Mouse (Mus musculus): ENCODE measurements around the gene Tmem186. TPM values are rescaled to one million over a fixed set of nuclear protein-coding genes. Genes with fewer than 3 reads are reported as not detected.

Tmem186 gene
- polyA plus RNA-seq, 1 experiment from 2014 or later, result 8.9 TPM

- Histone ChIP-seq H3K27me3 (ENCODE audit: control insufficient read depth, insufficient read depth, low read depth, low read length) (no peaks in the 10 kb centered on the region), H3K4me1 (ENCODE audit: control insufficient read depth, low read depth, low read length) (peaks cover 29% of the 10 kb centered on the region), H3K27ac (ENCODE audit: low read length) (peak overlapping the region; percentile 93), H3K36me3 (ENCODE audit: control insufficient read depth, insufficient read depth) (no peaks in the 10 kb centered on the region), H3K4me3 (ENCODE audit: low read depth, low read length) (peak overlapping the region; percentile 26), H3K9me3 (replicated peaks; ENCODE audit: control insufficient read depth, low read length) (no peaks in the 10 kb centered on the region), H3K4me2 (ENCODE audit: low read depth, low read length) (peak overlapping the region; percentile 60), H3K9ac (ENCODE audit: low read depth, low read length) (peak overlapping the region; percentile 53)
- WGBS (ENCODE audit: insufficient replicate concordance), result 37% methylated on average over 4 of the region's 4 CpGs
- peak; percentile 65 for ATAC-seq (ENCODE audit: low read depth)
These were observed 24.5 kb downstream of the Tmem186 start for GRCm38 (mm10) chr16:8613039-8613438.

- Histone ChIP-seq H3K27ac (ENCODE audit: low read length) (peak overlapping the region; percentile 93), H3K4me3 (ENCODE audit: low read depth, low read length) (peak overlapping the region; percentile 26)
These were observed 25.1 kb downstream of the Tmem186 start for GRCm38 (mm10) chr16:8612214-8613005.

DNA sequence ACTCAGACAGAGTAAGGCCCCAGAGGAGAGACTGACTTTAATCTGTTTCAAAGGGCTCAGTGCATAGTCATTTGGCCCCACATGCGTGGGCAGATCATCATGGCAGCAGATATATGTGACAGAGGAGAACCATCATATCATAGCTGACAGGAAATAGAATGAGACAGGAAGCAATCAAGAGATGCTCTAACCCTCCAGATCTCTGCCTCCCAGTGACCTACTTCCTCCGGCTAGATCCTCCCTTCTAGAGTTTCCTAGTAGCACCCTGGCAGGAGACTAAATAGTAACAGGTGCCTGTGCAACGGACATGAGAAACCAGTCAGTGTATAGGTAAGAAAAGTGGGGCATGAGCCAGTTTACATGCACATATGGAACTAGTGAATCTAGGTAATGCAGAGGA lies 27.1 kb downstream of the Tmem186 start:
- no peak for ATAC-seq (ENCODE audit: low read depth)
- Histone ChIP-seq H3K27me3 (ENCODE audit: control insufficient read depth, insufficient read depth, low read depth, low read length) (no peaks in the 10 kb centered on the region), H3K4me1 (ENCODE audit: control insufficient read depth, low read depth, low read length) (peaks cover 29% of the 10 kb centered on the region), H3K9ac (ENCODE audit: low read depth, low read length) (no peak overlapping the region), H3K4me2 (ENCODE audit: low read depth, low read length) (no peak overlapping the region), H3K4me3 (ENCODE audit: low read depth, low read length) (no peak overlapping the region), H3K9me3 (replicated peaks; ENCODE audit: control insufficient read depth, low read length) (no peaks in the 10 kb centered on the region), H3K27ac (ENCODE audit: low read length) (0 out of 2 replicates have a peak overlapping the region, but pooled peaks have one; percentile 16), H3K36me3 (ENCODE audit: control insufficient read depth, insufficient read depth) (no peaks in the 10 kb centered on the region)
- WGBS (ENCODE audit: insufficient replicate concordance), result 51% methylated on average over 3 of the region's 3 CpGs

More at GRCm38 (mm10) chr16:8612214-8613005, 25.1 kb downstream of the Tmem186 start:
- 49% methylated on average over 8 of the region's 8 CpGs for WGBS (ENCODE audit: insufficient replicate concordance)
- Histone ChIP-seq H3K27me3 (ENCODE audit: control insufficient read depth, insufficient read depth, low read depth, low read length) (no peaks in the 10 kb centered on the region), H3K4me1 (ENCODE audit: control insufficient read depth, low read depth, low read length) (peaks cover 29% of the 10 kb centered on the region), H3K36me3 (ENCODE audit: control insufficient read depth, insufficient read depth) (no peaks in the 10 kb centered on the region), H3K9me3 (replicated peaks; ENCODE audit: control insufficient read depth, low read length) (no peaks in the 10 kb centered on the region), H3K9ac (ENCODE audit: low read depth, low read length) (peak overlapping the region; percentile 53), H3K4me2 (ENCODE audit: low read depth, low read length) (peak overlapping the region; percentile 60)
- ATAC-seq (ENCODE audit: low read depth), result peak; percentile 99

DNA sequence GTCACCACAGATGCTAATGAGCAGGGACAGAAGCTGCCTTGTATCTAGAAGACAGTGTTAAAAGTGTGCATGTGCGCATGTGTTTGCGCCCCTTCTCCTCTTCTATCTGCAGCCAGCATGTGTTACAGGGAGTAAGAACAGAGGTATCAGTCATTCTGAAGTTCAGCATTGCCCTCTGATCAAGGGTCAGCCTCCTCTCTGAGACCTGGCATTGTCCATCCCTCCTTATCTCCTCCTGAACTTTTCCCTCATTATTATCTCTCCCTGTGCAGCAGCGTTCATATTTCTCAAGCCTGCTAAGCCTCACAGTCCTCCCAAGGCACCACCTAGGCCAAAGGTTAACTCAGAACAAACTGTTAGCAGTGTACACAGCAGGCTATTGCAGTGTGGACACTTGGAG lies 33.7 kb downstream of the Tmem186 start:
- H3K4me3 ChIP-seq (ENCODE audit: low read depth, low read length), result no peak overlapping the region
- 28% methylated on average over 3 of the region's 3 CpGs for WGBS (ENCODE audit: insufficient replicate concordance)
- H3K27ac ChIP-seq (ENCODE audit: low read length), result peak overlapping the region; percentile 47
- ATAC-seq (ENCODE audit: low read depth), result peak; percentile 94
- peaks cover 12% of the 10 kb centered on the region for H3K4me1 ChIP-seq (ENCODE audit: control insufficient read depth, low read depth, low read length)
- no peak overlapping the region for H3K4me2 ChIP-seq (ENCODE audit: low read depth, low read length)
- H3K27me3 ChIP-seq (ENCODE audit: control insufficient read depth, insufficient read depth, low read depth, low read length), result no peaks in the 10 kb centered on the region
- no peaks in the 10 kb centered on the region for H3K9me3 ChIP-seq (replicated peaks; ENCODE audit: control insufficient read depth, low read length)
- H3K9ac ChIP-seq (ENCODE audit: low read depth, low read length), result no peak overlapping the region
- H3K36me3 ChIP-seq (ENCODE audit: control insufficient read depth, insufficient read depth), result no peaks in the 10 kb centered on the region

GRCm38 (mm10) chr16:8597516-8597915 lies 40.0 kb downstream of the Tmem186 start:
- no peak for ATAC-seq (ENCODE audit: low read depth)
- Histone ChIP-seq H3K4me1 (ENCODE audit: control insufficient read depth, low read depth, low read length) (no peaks in the 10 kb centered on the region), H3K27ac (ENCODE audit: low read length) (no peak overlapping the region), H3K36me3 (ENCODE audit: control insufficient read depth, insufficient read depth) (no peaks in the 10 kb centered on the region), H3K27me3 (ENCODE audit: control insufficient read depth, insufficient read depth, low read depth, low read length) (no peaks in the 10 kb centered on the region), H3K4me2 (ENCODE audit: low read depth, low read length) (no peak overlapping the region), H3K9me3 (replicated peaks; ENCODE audit: control insufficient read depth, low read length) (no peaks in the 10 kb centered on the region), H3K4me3 (ENCODE audit: low read depth, low read length) (no peak overlapping the region), H3K9ac (ENCODE audit: low read depth, low read length) (no peak overlapping the region)
- 64% methylated on average over 5 of the region's 5 CpGs for WGBS (ENCODE audit: insufficient replicate concordance)

DNA sequence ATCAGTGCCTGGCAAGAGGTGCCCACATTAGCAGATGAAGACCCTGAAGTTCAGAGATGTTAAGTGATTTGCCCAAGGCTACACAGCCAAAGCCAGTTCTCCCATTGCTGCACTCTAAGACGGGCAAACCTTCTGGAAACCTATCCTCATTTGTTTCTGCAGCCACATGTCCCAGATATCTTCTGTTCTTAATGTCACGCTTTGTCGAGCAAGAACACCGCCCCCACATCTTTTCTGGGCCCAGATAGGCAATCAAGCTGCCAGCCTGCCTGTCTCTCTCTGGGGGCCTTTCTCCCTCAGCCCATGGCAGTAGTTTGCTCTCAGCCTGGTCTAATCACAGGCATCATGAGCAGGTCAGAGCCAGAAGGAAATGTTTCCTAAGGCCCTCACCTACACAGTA lies 41.2 kb downstream of the Tmem186 start:
- Histone ChIP-seq H3K27ac (ENCODE audit: low read length) (no peak overlapping the region), H3K4me1 (ENCODE audit: control insufficient read depth, low read depth, low read length) (no peaks in the 10 kb centered on the region), H3K4me2 (ENCODE audit: low read depth, low read length) (no peak overlapping the region), H3K36me3 (ENCODE audit: control insufficient read depth, insufficient read depth) (no peaks in the 10 kb centered on the region), H3K9ac (ENCODE audit: low read depth, low read length) (no peak overlapping the region), H3K27me3 (ENCODE audit: control insufficient read depth, insufficient read depth, low read depth, low read length) (no peaks in the 10 kb centered on the region), H3K4me3 (ENCODE audit: low read depth, low read length) (no peak overlapping the region), H3K9me3 (replicated peaks; ENCODE audit: control insufficient read depth, low read length) (no peaks in the 10 kb centered on the region)
- WGBS (ENCODE audit: insufficient replicate concordance), result 63% methylated on average over 4 of the region's 4 CpGs
- ATAC-seq (ENCODE audit: low read depth), result no peak

DNA sequence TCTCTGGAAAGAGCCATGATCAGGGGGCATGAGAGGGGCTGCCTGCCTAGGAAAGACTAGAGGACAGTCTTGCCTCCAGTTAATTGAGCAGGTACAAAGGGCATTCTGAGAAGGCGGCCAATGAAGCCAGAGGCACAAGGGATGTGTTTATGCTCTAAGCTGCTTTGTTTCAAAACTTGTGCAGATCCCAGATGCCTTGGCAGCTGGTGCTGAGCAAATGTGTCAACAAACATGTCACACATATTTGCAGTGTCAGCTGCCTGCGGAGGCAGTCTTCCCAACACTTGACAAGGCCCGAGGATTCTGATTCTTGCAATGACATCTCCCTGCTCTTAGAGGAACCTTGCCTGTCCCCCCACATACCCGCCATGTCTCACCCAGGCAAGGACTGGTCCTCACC lies 42.1 kb downstream of the Tmem186 start:
- Histone ChIP-seq H3K27ac (ENCODE audit: low read length) (no peak overlapping the region), H3K27me3 (ENCODE audit: control insufficient read depth, insufficient read depth, low read depth, low read length) (no peaks in the 10 kb centered on the region), H3K4me1 (ENCODE audit: control insufficient read depth, low read depth, low read length) (no peaks in the 10 kb centered on the region), H3K4me3 (ENCODE audit: low read depth, low read length) (no peak overlapping the region), H3K36me3 (ENCODE audit: control insufficient read depth, insufficient read depth) (no peaks in the 10 kb centered on the region), H3K9me3 (replicated peaks; ENCODE audit: control insufficient read depth, low read length) (no peaks in the 10 kb centered on the region), H3K4me2 (ENCODE audit: low read depth, low read length) (no peak overlapping the region), H3K9ac (ENCODE audit: low read depth, low read length) (no peak overlapping the region)
- WGBS (ENCODE audit: insufficient replicate concordance), result 64% methylated on average over 4 of the region's 4 CpGs
- ATAC-seq (ENCODE audit: low read depth), result no peak

- no peak overlapping the region for H3K4me3 ChIP-seq (ENCODE audit: low read depth, low read length)
- H3K4me2 ChIP-seq (ENCODE audit: low read depth, low read length), result no peak overlapping the region
- no peaks in the 10 kb centered on the region for H3K27me3 ChIP-seq (ENCODE audit: control insufficient read depth, insufficient read depth, low read depth, low read length)
- H3K9ac ChIP-seq (ENCODE audit: low read depth, low read length), result no peak overlapping the region
- no peak for ATAC-seq (ENCODE audit: low read depth)
- WGBS (ENCODE audit: insufficient replicate concordance), result 58% methylated on average over 5 of the region's 5 CpGs
- H3K27ac ChIP-seq (ENCODE audit: low read length), result no peak overlapping the region
- H3K9me3 ChIP-seq (replicated peaks; ENCODE audit: control insufficient read depth, low read length), result no peaks in the 10 kb centered on the region; the same call in 1 of the 2 replicates
- H3K4me1 ChIP-seq (ENCODE audit: control insufficient read depth, low read depth, low read length), result no peaks in the 10 kb centered on the region
- H3K36me3 ChIP-seq (ENCODE audit: control insufficient read depth, insufficient read depth), result peaks cover 8% of the 10 kb centered on the region
These were observed 52.5 kb downstream of the Tmem186 start for GRCm38 (mm10) chr16:8585056-8585455.

DNA sequence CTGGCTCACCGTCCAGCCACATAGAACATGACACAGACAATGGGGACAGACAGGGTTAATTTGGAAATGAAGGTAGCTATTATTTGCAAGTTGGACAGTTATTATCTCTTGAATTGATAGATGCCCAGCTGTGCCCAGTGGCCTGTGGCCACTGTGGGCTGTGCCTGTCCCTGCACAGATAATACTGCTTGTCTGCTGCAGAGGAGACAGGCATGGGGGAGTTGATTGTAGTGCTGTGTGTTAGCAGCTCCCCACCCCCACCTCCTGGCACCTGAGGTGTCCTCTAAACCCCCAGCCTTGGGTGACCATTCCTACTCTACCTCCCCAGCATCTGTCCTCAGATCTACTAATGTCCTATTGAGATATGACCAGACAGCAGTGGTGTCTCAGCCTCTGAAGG lies 53.3 kb downstream of the Tmem186 start:
- H3K4me3 ChIP-seq (ENCODE audit: low read depth, low read length), result no peak overlapping the region
- no peak for ATAC-seq (ENCODE audit: low read depth)
- no peak overlapping the region for H3K9ac ChIP-seq (ENCODE audit: low read depth, low read length)
- peaks cover 8% of the 10 kb centered on the region for H3K36me3 ChIP-seq (ENCODE audit: control insufficient read depth, insufficient read depth)
- no peaks in the 10 kb centered on the region for H3K4me1 ChIP-seq (ENCODE audit: control insufficient read depth, low read depth, low read length)
- no peak overlapping the region for H3K27ac ChIP-seq (ENCODE audit: low read length)
- no peak overlapping the region for H3K4me2 ChIP-seq (ENCODE audit: low read depth, low read length)
- no peaks in the 10 kb centered on the region; the same call in 1 of the 2 replicates for H3K9me3 ChIP-seq (replicated peaks; ENCODE audit: control insufficient read depth, low read length)
- no peaks in the 10 kb centered on the region for H3K27me3 ChIP-seq (ENCODE audit: control insufficient read depth, insufficient read depth, low read depth, low read length)
- WGBS (ENCODE audit: insufficient replicate concordance), result 73% methylated on average over 1 of the region's 1 CpGs
